Mouse (Mus musculus) neural tube, embryonic 15.5 days (tissue): ENCODE data around the gene Olfr329-ps. TPM values are rescaled to one million over a fixed set of nuclear protein-coding genes. Genes with fewer than 3 reads are reported as not detected.
"Not testable (repeated sequence)": the region's sequence is repeated elsewhere in the genome, so short reads cannot be mapped to it uniquely, and the experiment has no call there.

Source experiments
- ATAC-seq: fragments of 200-750 bp; cut with Nextera tagmentation; 2 replicates; pipeline ENCODE4 v1.8.0; 2017; ENCODE audit warnings: mild to moderate bottlenecking, moderate TSS enrichment, moderate library complexity; ENCODE audit not compliant: low FRiP score
- H3K27ac ChIP-seq: fragments of 300-500 bp; sonication (generic); replicated peaks from 2 replicates; pipeline ENCODE4 v1.5.1; 2015; ENCODE audit warnings: mild to moderate bottlenecking, inconsistent platforms
- H3K27me3 ChIP-seq: fragments of 300-500 bp; sonication (generic); replicated peaks from 2 replicates; pipeline ENCODE4 v1.6.1; 2015; ENCODE audit warnings: inconsistent platforms
- H3K36me3 ChIP-seq: fragments of 300-500 bp; sonication (generic); 2 replicates; pipeline ENCODE4 v1.6.1; 2015; ENCODE audit warnings: inconsistent platforms
- H3K4me1 ChIP-seq: fragments of 300-500 bp; sonication (generic); 2 replicates; pipeline ENCODE4 v1.6.1; 2015; ENCODE audit warnings: inconsistent platforms
- H3K4me2 ChIP-seq: fragments of 300-500 bp; sonication (generic); 2 replicates; pipeline ENCODE4 v1.6.1; 2015; ENCODE audit warnings: inconsistent platforms, mild to moderate bottlenecking, moderate library complexity
- H3K4me3 ChIP-seq: fragments of 300-500 bp; sonication (generic); replicated peaks from 2 replicates; pipeline ENCODE4 v1.5.1; 2015; ENCODE audit warnings: mild to moderate bottlenecking, inconsistent platforms
- H3K9ac ChIP-seq: fragments of 300-500 bp; sonication (generic); replicated peaks from 2 replicates; pipeline ENCODE4 v1.6.1; 2015; ENCODE audit warnings: mild to moderate bottlenecking, inconsistent platforms
- H3K9me3 ChIP-seq: fragments of 300-500 bp; sonication (generic); replicated peaks from 2 replicates; pipeline ENCODE4 v1.6.1; 2016; ENCODE audit warnings: inconsistent platforms
- WGBS: fragments of 180-500 bp; shearing (Covaris S2); methylation state at CpG from one replicate; pipeline ENCODE4 v1.1.7; 2015; ENCODE audit warnings: mixed read lengths; 5-methylcytosine and 5-hydroxymethylcytosine counted together
- polyA plus RNA-seq: library from polyadenylated mRNA; unstranded; fragments of >200 nt; fragmentation: Nextera tagmentation; extraction: Ambion mirVana; gene quantifications from 2 replicates; pipeline ENCODE4 v1.2.1, GENCODE M21; 2015

Olfr329-ps gene
- polyA plus RNA-seq, 1 experiment from 2014 or later, result 0.09 TPM

DNA sequence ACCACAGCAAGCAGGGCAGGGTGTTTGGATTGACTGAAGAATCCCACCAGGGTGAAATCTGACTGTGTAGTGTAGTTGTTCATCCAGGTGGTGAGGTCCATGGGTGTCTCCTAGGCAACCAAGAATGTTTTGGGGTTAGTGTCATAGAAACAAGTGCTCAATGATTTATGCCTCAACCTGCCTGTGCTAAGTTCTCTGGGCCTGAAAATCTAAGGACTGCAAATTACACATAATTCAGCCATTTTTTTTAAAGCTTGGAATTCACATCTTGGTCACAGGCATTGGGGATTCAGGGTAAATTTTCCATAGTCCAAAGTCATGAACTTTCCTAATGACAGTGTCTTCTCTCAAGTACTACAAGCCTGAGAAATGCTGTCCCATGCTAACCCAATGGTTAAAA, 43.8 kb downstream of the Olfr329-ps start, which contains the start of gene Olfr331:
Gene Olfr331, minus strand, starts transcription at position 101 of the 400 bp plus-strand sequence.
- H3K27me3 ChIP-seq, H3K27ac ChIP-seq, H3K36me3 ChIP-seq, H3K9me3 ChIP-seq, H3K4me1 ChIP-seq, ATAC-seq, H3K9ac ChIP-seq, H3K4me2 ChIP-seq, H3K4me3 ChIP-seq: not testable (repeated sequence)

DNA sequence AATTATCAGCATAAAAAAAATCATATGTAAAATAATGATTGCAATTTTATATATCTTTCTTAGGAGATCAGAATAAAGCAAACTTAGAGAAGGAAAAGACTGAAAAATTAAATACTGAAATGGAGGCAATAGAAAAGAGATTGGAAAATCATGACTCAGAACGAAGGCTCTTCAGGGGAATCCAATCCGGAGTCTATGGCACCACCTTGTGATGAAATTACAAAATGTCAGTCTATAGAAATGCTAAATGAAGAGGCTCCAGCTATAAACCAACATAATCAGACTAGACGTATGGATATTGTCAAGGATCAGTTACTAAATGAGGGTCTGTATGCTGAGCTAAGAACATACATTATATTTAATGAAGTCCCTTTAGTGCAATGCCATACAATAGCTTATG, 46.9 kb downstream of the Olfr329-ps start:
- Histone ChIP-seq H3K9ac (no peak overlapping the region), H3K4me2 (no peak overlapping the region), H3K27ac (no peak overlapping the region), H3K4me1 (no peaks in the 10 kb centered on the region), H3K9me3 (no peaks in the 10 kb centered on the region), H3K36me3 (no peaks in the 10 kb centered on the region), H3K27me3 (no peaks in the 10 kb centered on the region), H3K4me3 (no peak overlapping the region)
- ATAC-seq, result no peak
- WGBS, result 44% methylated on average over 3 of the region's 3 CpGs

DNA sequence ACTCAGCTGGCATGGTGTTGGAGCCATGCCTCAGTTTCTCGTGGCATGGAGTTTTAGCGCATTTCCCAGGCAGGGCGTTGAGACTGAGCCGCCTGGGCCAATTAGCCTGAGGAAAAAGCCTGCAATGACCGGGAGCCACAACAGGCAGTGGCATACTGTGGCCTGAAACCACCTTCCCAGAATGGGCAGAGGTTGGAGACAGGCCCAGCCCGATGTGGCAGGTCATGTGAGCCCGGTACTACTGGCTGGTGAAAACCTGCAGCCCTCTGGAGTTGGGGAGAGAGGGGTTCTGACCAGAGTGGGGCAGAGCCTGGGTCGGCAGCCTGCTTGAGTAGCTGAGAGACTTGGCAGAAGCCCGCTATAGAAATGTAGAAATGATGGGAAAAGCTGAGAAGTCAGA, 47.5 kb downstream of the Olfr329-ps start:
- no peak overlapping the region for H3K9ac ChIP-seq
- H3K36me3 ChIP-seq, result no peaks in the 10 kb centered on the region
- ATAC-seq, result no peak
- no peak overlapping the region for H3K4me2 ChIP-seq
- WGBS, result 84% methylated on average over 9 of the region's 9 CpGs
- H3K4me1 ChIP-seq, result no peaks in the 10 kb centered on the region
- no peak overlapping the region for H3K4me3 ChIP-seq
- no peaks in the 10 kb centered on the region for H3K27me3 ChIP-seq
- no peak overlapping the region for H3K27ac ChIP-seq
- H3K9me3 ChIP-seq, result no peaks in the 10 kb centered on the region

DNA sequence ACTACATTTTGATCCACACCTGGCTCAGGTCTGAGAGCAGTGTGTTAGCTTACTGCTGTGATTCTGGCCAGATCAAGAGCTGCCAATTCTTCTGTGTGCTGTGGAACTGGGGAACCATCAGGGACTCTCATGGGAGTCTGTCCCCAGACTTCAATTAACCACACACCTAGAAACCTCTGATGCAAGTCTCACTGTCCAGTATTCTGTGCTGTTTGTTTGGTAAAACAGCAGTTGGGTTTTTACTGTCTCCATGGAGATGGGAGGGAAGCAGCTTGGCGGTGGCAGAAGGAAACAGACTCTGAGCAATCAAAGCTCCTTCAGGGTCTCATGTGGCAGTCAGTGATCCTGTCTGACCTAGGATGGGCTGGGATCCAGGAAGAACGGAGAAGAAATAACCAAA, 53.8 kb downstream of the Olfr329-ps start, which contains the start of gene Olfr332:
Gene Olfr332, minus strand, starts transcription at position 101 of the 400 bp plus-strand sequence.
- Histone ChIP-seq H3K9ac (no peak within 1 kb of the TSS), H3K27ac (no peak within 1 kb of the TSS), H3K36me3 (no peaks in the 10 kb centered on the region), H3K9me3 (no peaks in the 10 kb centered on the region), H3K27me3 (no peaks in the 10 kb centered on the region), H3K4me1 (no peaks in the 10 kb centered on the region), H3K4me3 (no peak within 1 kb of the TSS), H3K4me2 (no peak within 1 kb of the TSS)
- no peak for ATAC-seq
- WGBS, result 77% methylated on average over 2 of the region's 2 CpGs

Other genes with a start within 250 kb of the Olfr329-ps start
- gene Zfp692, start 239.4 kb downstream of the Olfr329-ps start, polyA plus RNA-seq, result 31.5 and 33.3 TPM in 2 replicates
- gene Zfp672, start 216.1 kb downstream of the Olfr329-ps start, polyA plus RNA-seq, result 37.9 and 44.8 TPM in 2 replicates
- gene Sh3bp5l, start 215.7 kb downstream of the Olfr329-ps start, polyA plus RNA-seq, result 47.1 and 47.7 TPM in 2 replicates
- gene Lypd8, start 167.4 kb downstream of the Olfr329-ps start, polyA plus RNA-seq, result 0.37 and 19.8 TPM in 2 replicates
- not detected in 2 replicates for gene 1810065E05Rik, start 125.3 kb downstream of the Olfr329-ps start, polyA plus RNA-seq
- gene Gm12253, start 113.9 kb downstream of the Olfr329-ps start, polyA plus RNA-seq, result not detected in 2 replicates
- not detected in 2 replicates for gene Lypd9, start 93.5 kb downstream of the Olfr329-ps start, polyA plus RNA-seq
- gene Olfr30, start 84.2 kb downstream of the Olfr329-ps start, polyA plus RNA-seq, result not detected in 2 replicates
- not detected in 2 replicates for gene Olfr332, start 53.9 kb downstream of the Olfr329-ps start, polyA plus RNA-seq
- gene Olfr331, start 43.9 kb downstream of the Olfr329-ps start, polyA plus RNA-seq, result not detected in 2 replicates
- gene Olfr330, start 11.6 kb downstream of the Olfr329-ps start, polyA plus RNA-seq, result 0.15 and 0.20 TPM in 2 replicates
- gene Olfr328, start 9.2 kb upstream of the Olfr329-ps start, polyA plus RNA-seq, result 0.06 and 0.10 TPM in 2 replicates
- gene Olfr224, start 24.1 kb upstream of the Olfr329-ps start, polyA plus RNA-seq, result 0.19 TPM in 1 of 2 replicates, not detected in the other
- not detected in 2 replicates for gene Olfr325, start 31.3 kb upstream of the Olfr329-ps start, polyA plus RNA-seq
- 0.05 and 0.12 TPM in 2 replicates for gene Olfr324, start 48.7 kb upstream of the Olfr329-ps start, polyA plus RNA-seq
- gene 2210407C18Rik, start 69.7 kb upstream of the Olfr329-ps start, polyA plus RNA-seq, result not detected in 2 replicates
- gene Olfr323, start 84.1 kb upstream of the Olfr329-ps start, polyA plus RNA-seq, result not detected in 2 replicates
- 0.19 and 0.29 TPM in 2 replicates for gene Trim58, start 94.0 kb upstream of the Olfr329-ps start, polyA plus RNA-seq
- gene Olfr322, start 112.4 kb upstream of the Olfr329-ps start, polyA plus RNA-seq, result not detected in 2 replicates
- not detected in 2 replicates for gene Olfr320, start 134.7 kb upstream of the Olfr329-ps start, polyA plus RNA-seq
- gene Olfr319, start 152.7 kb upstream of the Olfr329-ps start, polyA plus RNA-seq, result not detected in 2 replicates
- not detected in 2 replicates for gene Olfr318, start 177.6 kb upstream of the Olfr329-ps start, polyA plus RNA-seq
- gene Olfr317, start 192.8 kb upstream of the Olfr329-ps start, polyA plus RNA-seq, result 0.17 and 0.26 TPM in 2 replicates
- gene Olfr316, start 206.3 kb upstream of the Olfr329-ps start, polyA plus RNA-seq, result not detected in 2 replicates
- gene Olfr315, start 226.8 kb upstream of the Olfr329-ps start, polyA plus RNA-seq, result not detected in 2 replicates
- gene Olfr314, start 236.5 kb upstream of the Olfr329-ps start, polyA plus RNA-seq, result 0.06 TPM in 1 of 2 replicates, not detected in the other